Mouse (Mus musculus) liver, postnatal 0 days (tissue): ENCODE data around the gene Tmem260.

ENCODE experiments used
- CTCF ChIP-seq: sonication (generic); IDR thresholded peaks from 2 replicates; pipeline ENCODE4 v1.5.1; 2016; ENCODE audit warnings: antibody characterized with exemption, low read depth
- EP300 ChIP-seq: IDR thresholded peaks from 2 replicates; pipeline ENCODE4 v1.6.1; 2016; ENCODE audit warnings: antibody characterized with exemption, low read depth, mild to moderate bottlenecking

DNA sequence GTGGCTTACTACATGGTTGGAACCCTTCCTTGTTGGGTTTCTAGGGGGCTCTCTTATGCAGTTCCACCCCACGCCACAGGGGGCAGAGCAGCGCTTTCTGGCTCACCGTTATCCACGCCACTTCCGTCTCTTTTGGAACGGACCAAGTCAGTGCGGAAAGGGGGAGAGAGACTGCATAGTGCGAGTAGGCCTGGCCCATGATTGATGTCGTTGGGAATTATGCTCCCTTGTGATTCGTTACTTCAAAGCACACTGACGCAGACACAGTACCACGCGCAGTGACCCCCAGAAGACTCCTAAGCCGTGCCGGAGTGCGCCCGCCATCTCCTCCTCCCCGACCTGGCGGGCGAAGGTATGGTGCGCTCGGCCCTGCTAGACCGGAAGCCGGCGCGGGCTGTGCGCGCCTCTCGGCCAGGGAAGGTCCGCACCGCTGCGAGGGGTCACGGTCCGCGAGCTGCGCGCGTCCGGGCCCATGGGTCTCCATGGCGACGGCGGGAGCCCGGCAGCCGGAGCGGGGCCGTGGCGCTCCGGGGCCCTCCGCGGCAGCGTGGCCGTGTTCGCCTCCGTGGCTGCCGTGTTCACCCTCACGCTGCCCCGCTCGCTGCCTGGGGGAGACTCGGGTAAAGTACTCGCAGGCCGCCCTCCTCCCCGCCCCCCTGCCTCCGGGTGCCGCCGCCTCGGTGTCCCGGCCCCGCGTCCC lies at the start of gene Tmem260:
- TF ChIP-seq CTCF (peak; percentile 98), EP300 (peak; percentile 20; the same call in 1 of the 2 replicates)
